Mouse (Mus musculus) olfactory bulb, adult 2 months (tissue): ENCODE measurements at regions not wholly inside any gene's neighbourhood (a gene's known extent, or its start where the extent isn't known, plus 50 kb on each side); places are given as distances from the start of the nearest gene placed in this dataset.

ENCODE experiments used
- CTCF ChIP-seq: fragments of 200-500 bp; IDR thresholded peaks from 2 replicates; pipeline ENCODE4 v1.5.1; 2012; ENCODE audit warnings: low read depth, mild to moderate bottlenecking, low read length, moderate library complexity; ENCODE audit not compliant: insufficient read depth
- POLR2A ChIP-seq: fragments of 200-500 bp; IDR thresholded peaks from 2 replicates; pipeline ENCODE4 v1.6.1; 2012; ENCODE audit warnings: mild to moderate bottlenecking, low read depth, low read length, moderate library complexity; ENCODE audit not compliant: insufficient read depth

DNA sequence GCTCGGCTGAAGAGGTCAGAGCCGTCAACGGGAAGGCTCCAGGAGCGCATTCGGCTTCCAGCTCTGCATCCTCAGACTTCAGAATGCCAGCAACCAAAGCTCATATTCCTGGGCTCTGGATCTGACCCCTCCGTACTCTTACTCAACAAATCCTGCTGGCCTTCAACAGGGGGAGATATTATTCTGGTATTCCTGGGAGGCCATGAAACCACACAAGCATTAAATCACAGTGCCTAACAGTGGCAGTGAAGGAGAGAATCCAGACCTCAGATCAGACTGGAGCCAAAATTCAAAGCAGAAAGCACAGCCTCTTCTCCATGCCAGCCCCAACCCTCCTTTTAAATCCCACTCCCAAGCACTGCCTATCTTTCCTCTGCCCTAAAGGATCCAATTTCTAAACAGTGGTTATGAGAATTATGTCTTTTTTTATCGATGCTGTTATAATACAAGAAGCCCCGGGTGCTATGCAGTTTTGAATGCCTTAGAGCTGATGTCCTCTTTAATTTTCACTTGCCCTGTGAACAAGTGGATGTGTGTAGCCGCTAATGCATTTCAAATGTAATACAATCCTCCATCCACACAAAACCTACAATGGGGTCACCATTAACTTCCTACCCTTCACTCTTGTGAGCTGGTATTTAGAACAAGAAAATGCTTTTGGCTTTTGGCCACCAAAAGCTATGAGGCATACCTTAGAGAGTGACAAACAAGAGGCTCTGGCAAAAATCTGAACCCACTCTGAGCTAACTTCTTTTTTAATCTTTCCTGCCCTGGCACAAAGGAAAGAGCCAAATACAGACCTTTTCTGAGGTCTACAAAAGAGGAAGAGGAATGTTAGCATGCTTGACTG is 333.1 kb upstream of the Epha4 start:
- TF ChIP-seq CTCF: no peak
- TF ChIP-seq POLR2A: no peak
